Mouse (Mus musculus) liver, embryonic 11.5 days (tissue): ENCODE data around the gene Scgb1b29. TPM values are rescaled to one million over a fixed set of nuclear protein-coding genes. Genes with fewer than 3 reads are reported as not detected.
"Not testable (repeated sequence)": the region's sequence is repeated elsewhere in the genome, so short reads cannot be mapped to it uniquely, and the experiment has no call there.

Experiments used
- ATAC-seq: fragments of 200-750 bp; cut with Nextera tagmentation; replicated peaks from 2 replicates; pipeline ENCODE4 v1.8.0; 2017; ENCODE audit warnings: moderate number of reproducible peaks, mild to moderate bottlenecking, moderate TSS enrichment, moderate library complexity; ENCODE audit not compliant: low FRiP score
- DNase-seq: peaks from one replicate; pipeline ENCODE4 v3.0.0-alpha.2; 2017; ENCODE audit warnings: low spot score
- H3K27ac ChIP-seq: fragments of 300-500 bp; sonication (generic); 2 replicates; pipeline ENCODE4 v1.5.1; 2014; ENCODE audit warnings: mild to moderate bottlenecking, low read depth, low read length, control low read depth
- H3K27me3 ChIP-seq: fragments of 300-500 bp; sonication (generic); replicated peaks from 2 replicates; pipeline ENCODE4 v1.6.1; 2014; ENCODE audit warnings: low read length, mixed read lengths; ENCODE audit not compliant: control insufficient read depth, insufficient read depth
- H3K36me3 ChIP-seq: fragments of 300-500 bp; sonication (generic); 2 replicates; pipeline ENCODE4 v1.6.1; 2014; ENCODE audit warnings: mild to moderate bottlenecking, low read length, moderate library complexity, mixed read lengths; ENCODE audit not compliant: control insufficient read depth, insufficient read depth
- H3K4me1 ChIP-seq: fragments of 300-500 bp; sonication (generic); replicated peaks from 2 replicates; pipeline ENCODE4 v1.6.1; 2014; ENCODE audit warnings: low read length, mixed read lengths; ENCODE audit not compliant: control insufficient read depth, insufficient read depth
- H3K4me2 ChIP-seq: fragments of 300-500 bp; sonication (generic); 2 replicates; pipeline ENCODE4 v1.6.1; 2014; ENCODE audit warnings: mild to moderate bottlenecking, control low read depth, moderate library complexity
- H3K4me3 ChIP-seq: fragments of 300-500 bp; sonication (generic); 2 replicates; pipeline ENCODE4 v1.5.1; 2014; ENCODE audit warnings: low read depth, low read length, control low read depth
- H3K9ac ChIP-seq: fragments of 300-500 bp; sonication (generic); 2 replicates; pipeline ENCODE4 v1.6.1; 2014; ENCODE audit warnings: low read depth, low read length, control low read depth
- H3K9me3 ChIP-seq: fragments of 300-500 bp; sonication (generic); 2 replicates; pipeline ENCODE4 v1.6.1; 2016; ENCODE audit warnings: low read length, inconsistent platforms, mixed read lengths; ENCODE audit not compliant: control insufficient read depth
- WGBS: fragments of 180-500 bp; shearing (Covaris S2); extraction: QIAGEN DNeasy Blood & Tissue Kit; methylation state at CpG from one replicate; pipeline ENCODE4 v1.1.7; 2014; 5-methylcytosine and 5-hydroxymethylcytosine counted together
- polyA plus RNA-seq: library from polyadenylated mRNA; unstranded; fragments of >200 nt; fragmentation: Nextera tagmentation; extraction: Ambion mirVana; gene quantifications from 2 replicates; pipeline ENCODE4 v1.2.1, GENCODE M21; 2014

Scgb1b29 gene
- not detected in 2 replicates for polyA plus RNA-seq

DNA sequence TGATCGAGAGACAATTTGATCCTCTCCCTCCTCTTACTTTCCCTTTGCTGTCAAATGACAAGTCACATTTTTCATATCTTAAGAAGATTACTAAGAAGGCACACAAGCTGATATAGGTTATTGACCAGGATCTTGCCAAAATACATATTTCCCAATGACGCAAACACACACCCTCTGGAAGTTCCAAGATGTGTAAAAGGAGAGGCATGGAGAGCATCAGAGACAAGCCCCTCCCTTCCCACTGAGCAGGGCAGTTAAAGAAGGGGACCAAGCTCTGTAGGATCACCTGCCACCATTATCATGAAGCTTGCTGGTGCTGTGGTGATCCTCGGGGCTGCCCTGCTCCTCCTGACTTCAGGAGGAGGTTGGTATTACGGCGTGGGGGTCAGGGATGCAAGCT lies at the start of gene Scgb1b29:
Gene Scgb1b29, plus strand, starts transcription at position 301 of the 400 bp plus-strand sequence.
- not testable (repeated sequence) for H3K4me1 ChIP-seq, H3K4me2 ChIP-seq, H3K4me3 ChIP-seq, ATAC-seq, H3K27me3 ChIP-seq, H3K27ac ChIP-seq, H3K9ac ChIP-seq, H3K9me3 ChIP-seq, H3K36me3 ChIP-seq, DNase-seq
- WGBS, result 75% methylated on average over 1 of the region's 5 CpGs

DNA sequence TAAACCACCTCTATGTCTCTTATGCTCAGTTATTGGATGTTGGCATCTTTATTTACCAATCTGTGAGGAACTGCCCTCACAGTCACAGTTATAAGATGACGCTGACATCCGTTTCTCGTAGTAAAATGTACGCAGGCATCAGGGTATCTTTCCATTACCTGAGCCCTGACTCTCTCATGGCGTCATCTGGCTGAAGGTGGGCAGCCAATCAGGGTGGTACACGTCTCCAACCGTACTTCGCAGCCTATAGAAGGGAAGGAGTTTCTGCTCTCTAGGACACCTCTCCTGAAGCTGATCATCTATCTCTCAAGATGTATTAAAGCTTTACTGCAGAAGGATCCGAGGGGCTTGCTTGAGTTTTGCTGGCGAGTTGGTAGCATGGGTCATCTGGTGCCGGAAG lies 12.7 kb upstream of the Scgb1b29 start:
- H3K36me3 ChIP-seq, DNase-seq, H3K4me2 ChIP-seq, H3K4me1 ChIP-seq, ATAC-seq, H3K9me3 ChIP-seq, H3K9ac ChIP-seq, H3K27ac ChIP-seq, H3K4me3 ChIP-seq, H3K27me3 ChIP-seq: not testable (repeated sequence)
- WGBS, result 79% methylated on average over 10 of the region's 11 CpGs

Other genes starting within 250 kb of the Scgb1b29 start
- gene Scgb2b11, start 230.4 kb upstream of the Scgb1b29 start, polyA plus RNA-seq, result not detected in 2 replicates
- gene Scgb1b11, start 218.7 kb upstream of the Scgb1b29 start, polyA plus RNA-seq, result not detected in 2 replicates
- not detected in 2 replicates for gene Scgb2b12, start 114.3 kb upstream of the Scgb1b29 start, polyA plus RNA-seq
- not detected in 2 replicates for gene Scgb1b12, start 107.4 kb upstream of the Scgb1b29 start, polyA plus RNA-seq